Mouse (Mus musculus): Measurements from ENCODE around the gene Olfr60.

DNA sequence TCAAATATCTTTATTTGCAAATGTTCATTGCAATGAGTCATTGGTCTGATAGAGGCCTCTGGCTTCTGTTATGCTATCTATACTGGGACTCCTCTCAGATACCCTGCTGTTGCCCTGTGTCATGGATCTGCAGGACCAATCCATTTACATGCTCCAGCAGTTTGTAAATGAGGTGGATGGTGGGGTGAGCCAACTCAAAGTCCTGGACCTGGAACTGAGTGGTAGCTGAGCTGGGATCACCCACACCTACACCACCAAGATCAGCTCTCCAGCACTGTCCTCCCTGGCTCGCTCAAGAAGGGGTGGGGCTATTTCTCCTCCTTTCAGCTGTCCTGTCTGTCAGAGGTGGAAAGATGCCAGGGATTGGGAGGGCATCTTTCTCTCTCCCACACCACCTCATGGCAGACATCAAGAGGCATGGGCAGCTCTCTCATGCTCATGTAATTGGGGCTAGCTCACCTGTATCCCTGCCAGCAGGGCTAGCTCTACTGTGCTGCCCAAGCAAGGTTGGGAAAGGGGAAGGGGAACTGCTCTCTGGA is 31.6 kb downstream of the Olfr60 start:
- TF ChIP-seq CTCF (IDR thresholded peaks at IDR 0.05; ENCODE audit: control insufficient read depth, insufficient read depth, insufficient read length) (no peak), USF1 (IDR thresholded peaks at IDR 0.05; ENCODE audit: low read depth) (no peak)
